Mouse (Mus musculus): ENCODE results near the gene Gdf2.

DNA sequence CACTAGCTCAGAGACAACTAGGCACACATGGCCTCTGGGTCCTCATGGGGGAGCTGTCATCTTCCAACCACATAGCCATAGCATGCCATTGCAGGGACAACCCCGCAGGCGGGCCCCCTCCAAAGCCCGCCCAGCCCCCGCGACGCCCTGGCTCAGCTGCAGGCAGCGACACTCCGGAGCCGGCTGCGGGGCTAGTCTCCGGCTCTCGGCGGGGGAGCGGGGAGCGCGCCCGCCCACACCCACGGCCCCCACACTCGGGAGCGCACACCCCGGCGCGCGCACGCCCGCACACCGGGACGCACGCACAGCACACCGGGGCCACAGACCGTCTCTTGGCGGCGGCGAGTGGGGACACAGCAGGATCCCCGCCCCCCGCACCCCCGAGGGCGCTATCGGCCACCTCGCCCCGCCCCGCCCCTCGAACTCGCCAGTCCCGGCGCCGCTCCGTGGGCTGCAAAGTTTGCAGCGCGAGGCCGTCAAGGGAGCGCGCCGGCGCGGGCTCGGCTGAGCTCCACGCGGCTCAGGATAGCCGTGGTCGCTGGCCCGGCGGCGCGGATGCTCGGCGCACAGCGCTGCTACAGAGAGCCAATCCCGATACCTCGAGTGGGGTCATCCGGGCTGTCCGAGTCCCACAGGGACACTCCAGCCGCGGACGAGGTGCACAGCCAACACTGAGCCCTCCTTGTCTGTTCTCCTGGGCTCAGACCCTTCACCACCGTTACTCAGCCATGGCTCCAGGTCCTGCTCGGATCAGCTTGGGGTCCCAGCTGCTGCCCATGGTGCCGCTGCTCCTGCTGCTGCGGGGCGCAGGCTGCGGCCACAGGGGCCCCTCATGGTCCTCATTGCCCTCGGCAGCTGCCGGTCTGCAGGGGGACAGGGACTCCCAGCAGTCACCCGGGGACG lies 17.4 kb upstream of the Gdf2 start, which contains the start of gene Gdf10:
- TF ChIP-seq CHD2 (IDR thresholded peaks at IDR 0.05; ENCODE audit: low read length) (no peak), CTCF (conservative IDR thresholded peaks at IDR 0.05 in 1 of 2, IDR thresholded peaks at IDR 0.05 in 1 of 2; ENCODE audit: low read depth in 2 of 2, low read length in 2 of 2) (no peak), POLR2A (IDR thresholded peaks at IDR 0.05; ENCODE audit: low read depth, low read length) (no peak)

Data from CH12.LX (cell line).